Mouse (Mus musculus) midbrain, embryonic 14.5 days (tissue): ENCODE data around the gene Smad9. TPM values are rescaled to one million over a fixed set of nuclear protein-coding genes. Genes with fewer than 3 reads are reported as not detected.

Experiments used
- ATAC-seq: fragments of 200-750 bp; cut with Nextera tagmentation; 2 replicates; pipeline ENCODE4 v1.8.0; 2017; ENCODE audit warnings: moderate number of reproducible peaks, moderate library complexity; ENCODE audit not compliant: low FRiP score, low TSS enrichment
- DNase-seq: peaks from one replicate; pipeline ENCODE4 v3.0.0-alpha.2; 2015
- H3K27ac ChIP-seq: fragments of 300-500 bp; sonication (generic); replicated peaks from 2 replicates; pipeline ENCODE4 v1.5.1; 2014; ENCODE audit warnings: mild to moderate bottlenecking, low read depth, low read length, moderate library complexity
- H3K27me3 ChIP-seq: fragments of 300-500 bp; sonication (generic); 2 replicates; pipeline ENCODE4 v1.6.1; 2014; ENCODE audit warnings: low read length, control low read depth, mixed read lengths; ENCODE audit not compliant: control insufficient read depth, insufficient read depth
- H3K36me3 ChIP-seq: fragments of 300-500 bp; sonication (generic); 2 replicates; pipeline ENCODE4 v1.6.1; 2014; ENCODE audit warnings: low read length, control low read depth; ENCODE audit not compliant: control insufficient read depth, insufficient read depth
- H3K4me1 ChIP-seq: fragments of 300-500 bp; sonication (generic); 2 replicates; pipeline ENCODE4 v1.6.1; 2014; ENCODE audit warnings: mild to moderate bottlenecking, antibody characterized with exemption, low read length, control low read depth; ENCODE audit not compliant: control insufficient read depth, insufficient read depth
- H3K4me2 ChIP-seq: fragments of 300-500 bp; sonication (generic); 2 replicates; pipeline ENCODE4 v1.6.1; 2014; ENCODE audit warnings: mild to moderate bottlenecking, low read length, moderate library complexity
- H3K4me3 ChIP-seq: fragments of 300-500 bp; sonication (generic); replicated peaks from 2 replicates; pipeline ENCODE4 v1.5.1; 2014; ENCODE audit warnings: low read depth, low read length
- H3K9ac ChIP-seq: fragments of 300-500 bp; sonication (generic); replicated peaks from 2 replicates; pipeline ENCODE4 v1.6.1; 2014; ENCODE audit warnings: mild to moderate bottlenecking, low read length, moderate library complexity
- H3K9me3 ChIP-seq: fragments of 300-500 bp; sonication (generic); 2 replicates; pipeline ENCODE4 v1.6.1; 2016; ENCODE audit warnings: low read length, control low read depth, mixed read lengths; ENCODE audit not compliant: control insufficient read depth
- WGBS: fragments of 180-500 bp; shearing (Covaris S2); extraction: QIAGEN DNeasy Blood & Tissue Kit; methylation state at CpG from one replicate; pipeline ENCODE4 v1.1.7; 2014; 5-methylcytosine and 5-hydroxymethylcytosine counted together
- polyA plus RNA-seq: library from polyadenylated mRNA; unstranded; fragments of >200 nt; fragmentation: Nextera tagmentation; extraction: Ambion mirVana; gene quantifications from 2 replicates; pipeline ENCODE4 v1.2.1, GENCODE M21; 2014

Gene Smad9
- polyA plus RNA-seq, 1 experiment from 2014 or later, result 0.30 TPM

GRCm38 (mm10) chr3:54809111-54809510 lies 53.7 kb downstream of the Smad9 start:
- H3K36me3 ChIP-seq, result peaks cover 9% of the 10 kb centered on the region
- no peak overlapping the region for H3K4me2 ChIP-seq
- ATAC-seq (no peak), DNase-seq (no peak)
- H3K9me3 ChIP-seq, result no peaks in the 10 kb centered on the region
- H3K27me3 ChIP-seq, result no peaks in the 10 kb centered on the region
- no peak overlapping the region for H3K4me3 ChIP-seq
- H3K4me1 ChIP-seq, result peaks cover 20% of the 10 kb centered on the region
- 77% methylated on average over 5 of the region's 5 CpGs for WGBS
- no peak overlapping the region for H3K27ac ChIP-seq
- no peak overlapping the region for H3K9ac ChIP-seq

DNA sequence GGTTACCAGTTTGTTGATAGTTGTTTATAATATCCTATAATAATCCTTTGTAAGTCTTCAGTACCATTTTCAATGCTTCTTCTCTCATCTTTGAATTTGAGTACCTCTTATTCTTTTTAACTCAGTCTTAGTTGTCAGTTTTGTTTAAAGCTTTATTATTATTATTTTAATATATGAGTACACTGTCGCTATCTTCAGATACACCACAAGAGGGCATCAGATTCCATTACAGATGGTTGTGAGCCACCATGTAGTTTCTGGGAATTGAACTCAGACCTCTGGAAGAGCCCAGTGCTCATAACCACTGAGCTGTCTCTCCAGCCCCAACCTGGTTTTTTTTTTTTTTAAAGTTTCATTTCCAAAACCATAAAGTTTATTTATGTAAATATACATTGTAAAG lies 56.2 kb downstream of the Smad9 start:
- WGBS, result 59% methylated on average over 1 of the region's 1 CpGs
- no peak for ATAC-seq

DNA sequence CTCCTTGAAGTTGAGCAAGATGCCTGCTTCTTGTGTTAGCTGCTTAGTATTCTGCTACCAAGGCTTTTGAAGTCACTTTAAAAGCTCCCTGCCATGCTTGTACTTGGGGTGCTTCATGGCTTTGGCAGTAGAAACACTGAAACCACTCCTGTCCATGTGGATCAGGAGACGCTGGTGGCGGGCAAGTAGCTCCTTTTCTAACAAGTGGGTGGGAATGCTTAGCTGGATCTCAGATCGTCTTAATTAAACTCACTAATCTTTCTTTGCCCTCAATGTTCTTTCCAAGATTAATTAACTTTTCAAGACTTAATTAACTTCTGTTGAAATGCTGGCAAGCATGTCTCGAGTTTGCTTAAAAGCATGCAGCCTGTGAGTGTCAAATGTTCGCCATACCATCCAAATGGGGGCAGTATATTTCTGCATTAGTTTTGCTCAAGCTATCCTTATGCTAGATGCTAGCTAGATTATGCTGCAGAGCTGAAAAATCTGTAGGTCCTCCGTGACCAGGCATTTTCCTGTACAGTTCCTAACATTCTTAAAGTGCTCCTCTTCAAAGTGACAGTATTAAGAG lies 58.1 kb downstream of the Smad9 start:
- 64% methylated on average over 6 of the region's 6 CpGs for WGBS
- H3K27ac ChIP-seq, result no peak overlapping the region
- no peak for ATAC-seq
- H3K9ac ChIP-seq, result no peak overlapping the region
- H3K36me3 ChIP-seq, result no peaks in the 10 kb centered on the region
- peak; percentile 38 for DNase-seq
- H3K4me2 ChIP-seq, result no peak overlapping the region
- H3K4me1 ChIP-seq, result no peaks in the 10 kb centered on the region
- H3K4me3 ChIP-seq, result no peak overlapping the region
- no peaks in the 10 kb centered on the region for H3K27me3 ChIP-seq
- H3K9me3 ChIP-seq, result no peaks in the 10 kb centered on the region

More for the DNA sequence above, 56.2 kb downstream of the Smad9 start:
- Histone ChIP-seq H3K9me3 (no peaks in the 10 kb centered on the region), H3K36me3 (no peaks in the 10 kb centered on the region), H3K4me2 (no peak overlapping the region), H3K9ac (no peak overlapping the region), H3K27ac (no peak overlapping the region), H3K4me3 (no peak overlapping the region), H3K27me3 (no peaks in the 10 kb centered on the region), H3K4me1 (peaks cover 4% of the 10 kb centered on the region; the same call in 1 of the 2 replicates)
- no peak for DNase-seq

DNA sequence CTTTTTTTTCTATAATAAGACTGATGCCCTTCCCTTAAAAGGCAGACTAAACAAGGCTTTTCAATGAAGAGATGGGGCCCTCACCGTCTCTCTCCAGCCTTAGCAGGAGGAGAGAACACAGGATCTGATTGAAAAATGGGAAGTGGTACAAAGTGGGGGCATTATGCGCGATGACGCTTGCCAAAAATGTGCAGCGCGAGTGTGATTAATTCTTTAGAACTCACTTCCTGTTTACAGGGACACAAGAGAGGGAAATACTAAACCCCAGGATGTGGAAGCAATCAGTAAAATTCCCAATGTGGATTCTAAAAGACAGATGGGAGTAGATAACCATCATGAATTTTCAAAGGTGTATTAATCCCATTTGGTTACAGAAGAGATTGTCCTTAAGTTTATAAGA lies 59.2 kb downstream of the Smad9 start:
- Histone ChIP-seq H3K27ac (no peak overlapping the region), H3K36me3 (no peaks in the 10 kb centered on the region), H3K4me1 (no peaks in the 10 kb centered on the region), H3K4me3 (no peak overlapping the region), H3K9ac (no peak overlapping the region), H3K27me3 (no peaks in the 10 kb centered on the region), H3K9me3 (no peaks in the 10 kb centered on the region), H3K4me2 (no peak overlapping the region)
- no peak for DNase-seq
- no peak for ATAC-seq
- WGBS, result 85% methylated on average over 6 of the region's 6 CpGs

DNA sequence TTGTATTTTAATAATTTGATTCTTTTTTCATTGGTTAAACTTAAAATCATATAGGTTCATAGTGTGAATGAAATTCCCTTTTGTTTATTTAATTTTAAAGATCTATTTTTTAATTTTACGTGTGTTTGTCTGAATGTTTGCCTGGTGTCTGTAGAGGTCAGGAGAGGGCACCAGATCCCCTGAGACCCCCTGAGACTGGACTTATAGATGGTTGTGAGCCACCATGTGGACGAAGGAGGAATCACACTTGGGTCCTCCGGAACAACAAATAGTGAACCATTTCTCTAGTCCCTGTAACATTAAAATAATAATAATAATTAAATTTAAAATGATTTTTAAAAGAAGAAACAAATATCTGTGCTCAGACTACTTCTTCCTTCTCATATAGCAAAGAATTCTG lies 59.9 kb downstream of the Smad9 start:
- DNase-seq (peak; percentile 86), ATAC-seq (no peak)
- no peak overlapping the region for H3K4me2 ChIP-seq
- no peaks in the 10 kb centered on the region for H3K4me1 ChIP-seq
- H3K4me3 ChIP-seq, result no peak overlapping the region
- H3K9ac ChIP-seq, result no peak overlapping the region
- no peaks in the 10 kb centered on the region for H3K36me3 ChIP-seq
- no peaks in the 10 kb centered on the region for H3K27me3 ChIP-seq
- H3K9me3 ChIP-seq, result no peaks in the 10 kb centered on the region
- 28% methylated on average over 3 of the region's 3 CpGs for WGBS
- no peak overlapping the region for H3K27ac ChIP-seq

DNA sequence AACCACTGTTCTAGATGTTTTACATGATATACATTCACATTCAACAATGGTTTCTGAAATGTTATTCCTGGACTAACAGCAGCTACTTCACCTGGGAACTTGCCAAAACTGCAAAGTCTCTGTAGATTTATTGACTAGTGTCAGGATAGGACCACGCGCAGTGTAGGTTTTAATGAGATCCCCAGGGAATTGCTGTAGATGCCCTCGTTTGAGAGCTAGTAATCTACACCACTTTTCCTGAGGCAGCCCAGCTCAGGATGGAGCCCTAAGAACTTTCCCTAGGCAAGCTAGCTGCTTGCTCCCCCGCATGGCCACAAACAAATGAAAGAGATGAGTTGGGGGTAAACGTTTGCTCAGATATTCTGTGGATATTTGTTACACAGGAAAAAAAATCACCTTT lies 67.1 kb downstream of the Smad9 start:
- WGBS, result 69% methylated on average over 5 of the region's 5 CpGs
- no peak for ATAC-seq

DNA sequence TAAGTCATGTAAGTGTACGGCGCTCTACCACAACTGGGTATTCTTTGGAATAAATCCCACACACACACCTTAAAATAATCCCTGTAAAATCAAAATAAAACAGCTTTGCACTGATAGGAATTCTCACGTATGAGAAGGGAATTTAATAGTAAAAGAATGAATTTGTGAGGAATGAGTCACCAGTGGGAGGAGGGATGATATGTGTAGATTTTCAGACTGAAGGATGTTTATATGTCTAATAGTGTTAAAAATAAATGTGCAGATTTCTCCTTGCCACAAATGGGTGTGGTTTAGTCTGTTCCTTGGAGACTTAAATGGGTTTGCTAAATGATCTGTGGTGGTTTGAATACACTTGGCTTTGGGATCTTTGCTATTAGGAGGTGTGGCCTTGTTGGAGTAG lies 77.1 kb downstream of the Smad9 start:
- no peak overlapping the region for H3K27ac ChIP-seq
- DNase-seq (no peak), ATAC-seq (no peak)
- no peak overlapping the region for H3K4me2 ChIP-seq
- H3K9me3 ChIP-seq, result no peaks in the 10 kb centered on the region
- no peaks in the 10 kb centered on the region for H3K27me3 ChIP-seq
- WGBS, result 89% methylated on average over 3 of the region's 3 CpGs
- no peaks in the 10 kb centered on the region for H3K36me3 ChIP-seq
- H3K4me1 ChIP-seq, result no peaks in the 10 kb centered on the region
- H3K9ac ChIP-seq, result no peak overlapping the region
- H3K4me3 ChIP-seq, result no peak overlapping the region

More for the DNA sequence above, 67.1 kb downstream of the Smad9 start:
- H3K27me3 ChIP-seq, result no peaks in the 10 kb centered on the region
- H3K4me3 ChIP-seq, result no peak overlapping the region
- H3K4me2 ChIP-seq, result no peak overlapping the region
- DNase-seq, result peak; percentile 52
- no peak overlapping the region for H3K9ac ChIP-seq
- H3K4me1 ChIP-seq, result no peaks in the 10 kb centered on the region
- no peaks in the 10 kb centered on the region for H3K36me3 ChIP-seq
- H3K27ac ChIP-seq, result no peak overlapping the region
- no peaks in the 10 kb centered on the region for H3K9me3 ChIP-seq

DNA sequence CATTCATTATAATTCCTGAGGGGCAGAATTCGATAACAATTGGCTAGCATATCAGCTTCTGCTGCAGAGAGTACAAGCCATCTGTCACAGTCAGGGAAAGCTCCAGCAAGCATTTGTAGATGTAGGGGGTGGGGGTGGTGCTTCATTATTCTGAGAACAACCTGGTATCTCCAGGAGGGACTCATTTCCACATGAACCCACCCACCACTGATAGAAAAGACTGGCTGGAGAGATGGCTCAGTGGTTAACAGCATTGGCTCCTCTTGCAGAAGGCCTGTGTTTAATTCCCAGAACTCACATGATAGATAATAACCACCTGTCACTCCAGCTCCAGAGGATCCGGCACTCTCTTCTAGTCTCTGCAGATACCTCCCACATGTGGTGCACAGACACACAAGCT lies 80.0 kb downstream of the Smad9 start:
- Histone ChIP-seq H3K4me2 (no peak overlapping the region), H3K9ac (no peak overlapping the region), H3K27ac (no peak overlapping the region), H3K4me1 (no peaks in the 10 kb centered on the region), H3K36me3 (no peaks in the 10 kb centered on the region), H3K9me3 (no peaks in the 10 kb centered on the region), H3K4me3 (no peak overlapping the region), H3K27me3 (no peaks in the 10 kb centered on the region)
- peak; percentile 18 for DNase-seq
- no peak for ATAC-seq
- 54% methylated on average over 2 of the region's 2 CpGs for WGBS
